Comparison of ENCODE assay signal across 9 mouse cellular contexts in genomic region chr14:45996760-45997159, GRCm38 (mm10).
DNase-seq lines count a peak whose midpoint lies in the region; ATAC-seq lines count a peak whose summit lies in the region.
"Had no signal": no experiment of that assay in that cellular context is flagged by ENCODE, and none has a peak within 500 bp of the region (broad histone marks: within the 10 kb centered on the region; RNA-seq: fewer than 3 reads in every experiment).

No protein-coding gene starts in this region.

- peak; percentile 42 for DNase-seq in hindbrain, embryonic 14.5 days (ENCODE audit: low spot score)
- DNase-seq in adrenal gland, adult 8-10 months: peak; percentile 38
- DNase-seq in kidney, adult 18-20 months: peak; percentile 84
- DNase-seq in lung, postnatal 4 days: peak; percentile 51 to 73
- DNase-seq in forebrain, embryonic 10.5 days (ENCODE audit: extremely low spot score, low spot score): no peak
- no peak for DNase-seq in ovary, postnatal 36 days (ENCODE audit: low spot score)
- DNase-seq: thymus, adult 18-20 months had no signal

- H3K27me3 ChIP-seq in hindbrain, embryonic 14.5 days (ENCODE audit: control insufficient read depth, insufficient read depth, low read length): no peaks in the 10 kb centered on the region
- no peaks in the 10 kb centered on the region for H3K27me3 ChIP-seq in hindbrain, embryonic 13.5 days
- H3K27me3 ChIP-seq in forebrain, embryonic 10.5 days (ENCODE audit: poor library complexity, severe bottlenecking): no peaks in the 10 kb centered on the region

- WGBS in hindbrain, embryonic 14.5 days: 64% methylated on average over 5 of the region's 5 CpGs
- WGBS in hindbrain, embryonic 13.5 days: 66% methylated on average over 5 of the region's 5 CpGs
- 84% methylated on average over 5 of the region's 5 CpGs for WGBS in forebrain, embryonic 10.5 days

- H3K4me1 ChIP-seq in hindbrain, embryonic 14.5 days (replicated peaks; ENCODE audit: control insufficient read depth, insufficient read depth, low read length): no peaks in the 10 kb centered on the region
- no peaks in the 10 kb centered on the region for H3K4me1 ChIP-seq in hindbrain, embryonic 13.5 days (replicated peaks)
- H3K4me1 ChIP-seq in forebrain, embryonic 10.5 days: 0 out of 2 replicates have a peak, but pooled peaks cover 4% of the 10 kb centered on the region

- H3K4me2 ChIP-seq in hindbrain, embryonic 14.5 days (replicated peaks): no peak overlapping the region
- no peak overlapping the region for H3K4me2 ChIP-seq in hindbrain, embryonic 13.5 days

- H3K36me3 ChIP-seq in hindbrain, embryonic 14.5 days (replicated peaks; ENCODE audit: control insufficient read depth, insufficient read depth): no peaks in the 10 kb centered on the region
- no peaks in the 10 kb centered on the region for H3K36me3 ChIP-seq in hindbrain, embryonic 13.5 days
- no peaks in the 10 kb centered on the region for H3K36me3 ChIP-seq in forebrain, embryonic 10.5 days (replicated peaks)

- ATAC-seq in hindbrain, embryonic 14.5 days (ENCODE audit: low FRiP score): no peak
- ATAC-seq in hindbrain, embryonic 13.5 days (ENCODE audit: low FRiP score): no peak
- ATAC-seq in inflammation-experienced regulatory T-cells, adult 6 months: no peak

- H3K27ac ChIP-seq in hindbrain, embryonic 14.5 days: no peak overlapping the region
- H3K27ac ChIP-seq in hindbrain, embryonic 13.5 days: no peak overlapping the region
- H3K27ac ChIP-seq in forebrain, embryonic 10.5 days: no peak overlapping the region

- H3K4me3 ChIP-seq in hindbrain, embryonic 14.5 days (replicated peaks; ENCODE audit: low read length): no peak overlapping the region
- no peak overlapping the region for H3K4me3 ChIP-seq in hindbrain, embryonic 13.5 days
- no peak overlapping the region for H3K4me3 ChIP-seq in forebrain, embryonic 10.5 days

- H3K9ac ChIP-seq in hindbrain, embryonic 14.5 days: no peak overlapping the region
- H3K9ac ChIP-seq in hindbrain, embryonic 13.5 days: no peak overlapping the region

- H3K9me3 ChIP-seq in hindbrain, embryonic 14.5 days (ENCODE audit: control insufficient read depth, low read length): no peaks in the 10 kb centered on the region
- H3K9me3 ChIP-seq in hindbrain, embryonic 13.5 days: no peaks in the 10 kb centered on the region
- H3K9me3 ChIP-seq in forebrain, embryonic 10.5 days: no peaks in the 10 kb centered on the region

Comparison
In these comparisons a context has a peak if more than half of its experiments do, and no peak if none do; other contexts are left out.
1. DNase-seq: peak in hindbrain, embryonic 14.5 days (single experiment), adrenal gland, adult 8-10 months (single experiment), kidney, adult 18-20 months (single experiment) and lung, postnatal 4 days (2 of 2); none in forebrain, embryonic 10.5 days (single experiment) and ovary, postnatal 36 days (single experiment).